In genomic region chr8:47904004-47904403, GRCm38 (mm10) we compare ENCODE assay signal across 21 mouse cellular contexts.
DNase-seq lines count a peak whose midpoint lies in the region; ATAC-seq lines count a peak whose summit lies in the region.
"Had no signal": no experiment of that assay in that cellular context is flagged by ENCODE, and none has a peak within 500 bp of the region (broad histone marks: within the 10 kb centered on the region; RNA-seq: fewer than 3 reads in every experiment).

No protein-coding gene starts in this region.

- H3K4me1 ChIP-seq in kidney, embryonic 14.5 days (ENCODE audit: control insufficient read depth, insufficient read depth, low read length): no peaks in the 10 kb centered on the region
- H3K4me1 ChIP-seq: embryonic facial prominence, embryonic 12.5 days; forebrain, embryonic 13.5 days; midbrain, embryonic 12.5 days had no signal

- no peak overlapping the region for H3K27ac ChIP-seq in kidney, embryonic 14.5 days (ENCODE audit: low read depth, low read length)
- H3K27ac ChIP-seq: embryonic facial prominence, embryonic 12.5 days; forebrain, embryonic 13.5 days; midbrain, embryonic 12.5 days had no signal

- H3K27me3 ChIP-seq in kidney, embryonic 14.5 days (ENCODE audit: control insufficient read depth, insufficient read depth, low read length): no peaks in the 10 kb centered on the region
- H3K27me3 ChIP-seq: embryonic facial prominence, embryonic 12.5 days; forebrain, embryonic 13.5 days; midbrain, embryonic 12.5 days had no signal

- ATAC-seq in kidney, embryonic 14.5 days (ENCODE audit: low FRiP score, low TSS enrichment): no peak
- ATAC-seq: activated CD4-positive, CD25-positive, alpha-beta regulatory T cell, adult 4 months; forebrain, embryonic 13.5 days; inflammation-experienced regulatory T-cells, adult 6 months had no signal

- H3K4me2 ChIP-seq in kidney, embryonic 14.5 days (replicated peaks; ENCODE audit: low read depth, low read length): no peak overlapping the region
- H3K4me2 ChIP-seq: embryonic facial prominence, embryonic 12.5 days; forebrain, embryonic 13.5 days; midbrain, embryonic 12.5 days had no signal

- no peak overlapping the region for H3K4me3 ChIP-seq in kidney, embryonic 14.5 days (ENCODE audit: low read length)
- H3K4me3 ChIP-seq: embryonic facial prominence, embryonic 12.5 days; erythroblast, embryonic 14.5 days; forebrain, embryonic 13.5 days; midbrain, embryonic 12.5 days had no signal

- no peaks in the 10 kb centered on the region for H3K9me3 ChIP-seq in kidney, embryonic 14.5 days (ENCODE audit: control insufficient read depth, low read length)
- H3K9me3 ChIP-seq: embryonic facial prominence, embryonic 12.5 days; forebrain, embryonic 13.5 days; G1E had no signal

- no peak overlapping the region for H3K9ac ChIP-seq in kidney, embryonic 14.5 days (ENCODE audit: low read depth, low read length)
- H3K9ac ChIP-seq: embryonic facial prominence, embryonic 12.5 days; forebrain, embryonic 13.5 days; midbrain, embryonic 12.5 days had no signal

- peak; percentile 16 for DNase-seq in gastrocnemius, postnatal 14 days
- no peak for DNase-seq in gastrocnemius, adult 8-10 months (ENCODE audit: low spot score in 2 of 2)
- peak; percentile 24 to 63 for DNase-seq in kidney, postnatal 25 days
- peak; percentile 25 for DNase-seq in 3T3-L1 (ENCODE audit: low read depth, low spot score)
- DNase-seq in heart, postnatal 25 days (ENCODE audit: low spot score): peak; percentile 19
- no peak for DNase-seq in cerebellum, postnatal 10 days
- no peak for DNase-seq in right cerebral cortex, postnatal 10 days (ENCODE audit: low spot score in 2 of 2)
- DNase-seq: adrenal gland, postnatal 14 days; cerebellum, adult 9-11 months; kidney, adult 9 months; liver; right cerebral cortex, adult 18-20 months; thymus, adult 2 months had no signal

- peaks cover 6% of the 10 kb centered on the region; the same call in 1 of the 2 replicates for H3K36me3 ChIP-seq in kidney, embryonic 14.5 days (ENCODE audit: control insufficient read depth, insufficient read depth, low read length)

- 83% methylated on average over 7 of the region's 7 CpGs for WGBS in kidney, embryonic 14.5 days

- intact Hi-C loops in gastrocnemius, postnatal 14 days (cut with DNase I; ENCODE audit: low total_unique reads): no loop called here
- intact Hi-C loops in heart, postnatal 25 days (cut with DNase I): no loop called here

Comparison
In these comparisons a context has a peak if more than half of its experiments do, and no peak if none do; other contexts are left out.
1. DNase-seq: peak in gastrocnemius, postnatal 14 days (single experiment), kidney, postnatal 25 days (2 of 2), 3T3-L1 (single experiment) and heart, postnatal 25 days (single experiment); none in gastrocnemius, adult 8-10 months (0 of 2), cerebellum, postnatal 10 days (0 of 2) and right cerebral cortex, postnatal 10 days (0 of 2).